Mouse (Mus musculus): Measurements from ENCODE around the gene Prkcg. TPM values are rescaled to one million over a fixed set of nuclear protein-coding genes. Genes with fewer than 3 reads are reported as not detected.
A peak's percentile ranks its signal among the peaks of the same experiment; 100 is the strongest.
"Not testable (repeated sequence)": the region's sequence is repeated elsewhere in the genome, so short reads cannot be mapped to it uniquely, and the experiment has no call there.

Prkcg gene
- total RNA-seq (2021) = 100 to 1,000 TPM in 1 of 2 experiments, 10 to 100 TPM in 1; 88.7 to 100 TPM

DNA sequence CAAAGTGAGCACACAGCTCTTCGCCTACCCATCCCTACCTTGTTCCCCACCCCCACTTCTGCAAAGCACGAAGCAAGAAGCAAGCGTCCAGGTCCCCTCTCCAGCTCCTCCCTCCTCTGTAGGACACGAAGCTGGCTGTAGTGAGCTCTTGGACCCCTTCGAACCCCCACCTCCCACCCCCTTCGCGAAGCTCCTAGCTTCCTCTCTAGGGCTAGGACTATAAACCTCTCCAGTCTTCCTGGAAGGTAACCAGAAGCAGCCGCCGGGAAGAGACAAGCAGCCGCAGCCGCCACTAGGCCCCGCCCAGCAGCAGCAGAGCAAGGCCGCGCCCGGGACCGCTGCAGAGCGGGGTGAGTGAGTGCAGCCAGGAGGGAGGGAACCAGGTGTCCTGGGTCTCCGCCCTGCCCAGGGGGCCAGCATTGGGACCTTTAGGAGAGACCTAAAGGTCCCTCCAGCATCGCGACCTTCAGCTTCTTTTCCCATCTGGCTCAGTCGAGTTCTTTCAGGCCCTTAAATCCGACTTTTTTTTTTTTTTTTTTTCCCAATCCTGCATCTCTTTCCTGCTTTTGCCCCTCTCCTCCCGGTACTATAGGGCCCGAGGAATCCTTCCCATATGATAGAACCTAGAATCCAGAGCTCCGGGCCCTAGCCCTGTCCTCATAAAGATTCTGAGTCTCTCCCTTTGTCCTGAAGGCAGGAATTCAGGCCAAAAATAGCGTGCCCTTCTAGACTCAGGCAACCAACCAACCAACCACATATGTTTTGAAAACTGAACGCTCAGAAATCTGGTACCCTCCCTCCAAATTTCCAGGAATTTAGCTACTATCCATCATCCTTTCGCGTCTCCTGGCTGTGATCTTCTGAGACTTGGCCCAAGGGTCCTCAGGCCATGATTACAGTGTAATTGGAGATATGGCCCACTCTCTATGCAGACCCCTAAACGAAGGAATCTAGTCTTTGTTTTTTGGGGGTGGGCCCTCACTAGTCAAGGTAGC is at the start of gene Prkcg, which contains the start of gene Myadm:
TSS of gene Prkcg (plus strand) at position 204 of the 995 bp plus-strand sequence.
TSS of gene Myadm (plus strand) at position 105 of the 995 bp plus-strand sequence.
- intact Hi-C loops (cut with DNase I) = no loop called here
- DNase-seq = peak; percentile 76

DNA sequence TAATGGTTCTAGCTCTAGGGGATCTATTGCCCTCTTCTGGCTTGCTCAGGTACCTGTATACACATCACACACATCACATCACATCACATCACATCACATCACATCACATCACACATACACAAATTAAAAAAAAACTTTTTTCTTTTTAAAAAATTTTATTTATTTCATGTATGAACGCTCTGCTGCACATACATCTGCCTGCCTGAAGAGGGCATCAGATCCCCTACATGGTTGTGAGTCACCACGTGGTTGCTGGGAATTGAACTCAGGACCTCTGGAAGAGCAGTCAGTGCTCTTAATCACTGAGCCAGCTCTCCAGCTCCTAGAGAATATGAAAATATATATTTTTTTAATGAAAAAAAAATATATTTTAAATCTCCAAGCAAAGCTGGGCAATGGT is 49.8 kb upstream of the Prkcg start:
- DNase-seq = no peak
- intact Hi-C loops (cut with DNase I) = no loop called here

DNA sequence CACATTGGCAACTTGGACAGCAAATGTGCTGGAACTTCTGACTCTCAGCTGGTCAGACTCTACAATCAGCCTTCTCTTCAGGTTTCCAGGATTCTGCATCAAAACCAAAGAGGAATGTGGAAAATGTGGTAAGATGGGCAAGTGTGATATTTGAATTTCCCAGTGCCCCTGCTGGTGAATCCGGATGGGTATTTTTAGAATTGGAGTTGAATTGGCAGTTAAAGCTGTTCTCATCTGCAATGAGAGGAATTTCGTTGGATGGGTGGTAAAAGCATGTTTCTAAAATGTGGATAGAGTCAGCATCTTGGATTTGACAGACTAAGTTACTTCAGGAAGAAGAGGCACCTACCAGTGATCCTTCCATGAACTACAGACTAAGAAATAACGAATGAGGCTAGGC is 28.3 kb upstream of the Prkcg start:
- intact Hi-C loops (cut with DNase I) = no loop called here
- no peak for DNase-seq

DNA sequence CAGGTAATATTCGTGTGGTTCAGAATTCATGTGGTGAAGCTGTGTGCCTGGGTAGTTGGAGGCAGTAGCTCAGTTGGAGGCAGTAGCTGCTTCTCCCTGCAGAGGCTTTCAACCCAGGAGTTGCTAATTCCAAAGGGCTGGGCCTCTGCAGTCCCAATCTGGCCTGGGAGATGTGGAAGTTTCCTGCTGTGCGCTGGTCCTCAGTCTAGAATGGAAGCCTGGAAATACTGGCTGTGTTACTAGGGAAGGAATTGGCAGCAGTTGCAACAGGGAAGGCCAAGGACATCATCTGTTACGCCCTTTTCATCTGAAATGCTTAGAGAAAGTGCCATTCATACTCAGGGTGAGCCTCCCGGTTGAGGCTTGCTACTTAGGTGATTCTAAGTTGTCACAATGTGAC is 27.5 kb upstream of the Prkcg start:
- intact Hi-C loops (cut with DNase I) = no loop called here
- peak; percentile 5 for DNase-seq

DNA sequence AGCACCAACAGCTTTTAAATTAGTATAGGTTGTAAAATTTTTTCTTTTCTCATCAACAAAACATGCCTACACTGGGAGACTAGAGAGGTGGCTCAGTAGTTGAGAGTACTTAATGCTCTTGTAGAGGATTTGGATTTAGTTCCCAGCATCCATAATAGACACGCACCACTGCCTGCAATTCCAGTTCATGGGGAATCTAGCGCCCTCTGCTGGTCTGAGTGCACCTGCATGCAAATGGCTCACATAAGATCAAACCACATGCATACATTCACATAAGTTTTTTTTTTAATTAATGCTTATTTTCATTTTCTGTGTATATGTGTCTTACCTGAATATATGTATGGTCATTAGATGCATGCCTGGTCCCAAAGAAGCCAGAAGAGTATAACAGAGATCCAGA is 26.2 kb upstream of the Prkcg start:
- DNase-seq = peak; percentile 29
- intact Hi-C loops (cut with DNase I) = no loop called here

DNA sequence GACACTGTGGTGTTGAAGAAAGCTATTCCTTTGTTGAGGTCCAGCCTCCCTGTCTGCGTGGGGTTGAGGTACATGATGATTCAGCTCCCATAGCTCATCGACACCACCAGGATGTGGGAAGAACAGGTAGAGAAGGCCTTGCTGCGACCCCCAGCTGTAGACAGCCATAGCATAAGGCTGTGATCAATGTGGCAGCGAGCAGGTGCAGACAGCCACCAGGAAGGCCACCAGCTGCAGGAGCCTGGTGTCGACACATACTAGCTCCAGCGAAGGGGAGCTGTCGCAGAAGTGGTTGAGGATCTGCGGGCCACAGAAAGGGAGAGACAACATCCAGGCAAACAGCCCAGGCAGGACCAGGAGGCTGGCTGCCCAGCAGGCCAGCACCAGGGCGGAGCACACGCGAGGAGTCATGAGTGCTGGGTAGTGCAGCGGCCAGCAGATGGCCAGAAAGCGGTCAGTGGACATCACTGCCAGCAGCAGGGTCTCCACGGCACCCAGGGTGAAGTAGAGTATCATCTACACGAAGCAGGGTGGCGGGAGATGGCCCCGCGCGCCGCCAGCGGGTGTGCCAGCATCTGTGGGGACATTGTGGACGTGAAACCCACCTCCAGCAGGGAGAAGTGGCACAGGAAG is 24.5 kb upstream of the Prkcg start:
- intact Hi-C loops (cut with DNase I) = no loop called here
- no peak for DNase-seq

DNA sequence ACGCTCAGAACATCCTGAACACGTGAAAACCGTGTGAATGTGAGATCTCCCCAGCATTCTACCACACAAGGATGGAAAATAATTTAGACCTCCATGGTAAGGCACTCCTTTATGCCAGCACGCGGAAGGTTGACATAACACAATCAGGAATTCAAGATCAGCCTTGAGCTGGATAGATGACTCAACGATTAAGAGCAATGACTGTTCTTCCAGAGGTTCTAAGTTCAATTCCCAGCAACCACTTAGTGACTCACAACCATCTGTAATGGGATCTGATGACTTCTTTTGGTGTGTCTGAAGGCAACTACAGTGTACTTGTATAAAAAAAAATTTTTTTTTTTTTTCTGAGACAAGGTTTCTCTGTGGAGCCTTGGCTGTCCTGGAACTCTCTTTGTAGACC is 23.7 kb upstream of the Prkcg start:
- intact Hi-C loops (cut with DNase I) = no loop called here
- DNase-seq = no peak

DNA sequence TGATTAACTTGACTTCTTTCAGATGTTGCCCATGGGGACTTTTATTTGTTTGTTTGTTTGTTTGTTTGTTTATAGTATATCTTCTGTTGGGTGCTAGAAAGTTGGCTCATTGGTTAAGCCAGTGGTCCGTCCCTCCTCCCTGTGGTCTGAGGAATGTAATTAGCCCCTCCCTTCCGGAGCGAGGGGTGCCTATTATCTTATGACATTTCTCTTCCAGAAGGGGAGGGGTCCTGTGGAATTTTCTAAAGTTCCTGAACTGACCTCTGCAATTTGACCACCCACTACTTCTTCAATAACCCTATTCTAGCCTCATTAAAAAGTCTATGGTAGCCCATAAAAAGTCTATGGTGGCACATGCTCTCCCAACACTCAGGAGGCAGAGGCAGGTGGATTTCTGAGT is 21.7 kb upstream of the Prkcg start:
- intact Hi-C loops (cut with DNase I) = no loop called here
- DNase-seq = no peak

DNA sequence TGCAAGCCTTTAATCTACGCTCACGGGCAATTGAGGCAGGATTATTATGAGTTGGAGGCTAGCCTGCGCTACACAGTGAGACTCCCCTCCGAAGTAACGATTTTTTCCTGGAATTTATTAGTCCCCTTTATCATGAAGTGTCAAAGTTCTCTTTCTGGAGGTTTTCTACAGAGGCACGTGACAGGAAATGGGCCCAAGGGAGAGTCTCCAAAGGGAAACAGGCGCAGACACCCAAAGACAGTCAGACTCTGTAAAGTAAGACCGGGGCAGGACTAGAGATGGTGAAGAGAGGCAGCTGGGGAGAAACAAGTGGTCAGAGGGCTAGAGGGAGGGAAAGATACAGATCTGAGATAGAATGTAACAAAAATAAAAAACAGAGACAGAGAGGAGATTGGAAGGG is 21.1 kb upstream of the Prkcg start:
- no peak for DNase-seq
- intact Hi-C loops (cut with DNase I) = no loop called here

DNA sequence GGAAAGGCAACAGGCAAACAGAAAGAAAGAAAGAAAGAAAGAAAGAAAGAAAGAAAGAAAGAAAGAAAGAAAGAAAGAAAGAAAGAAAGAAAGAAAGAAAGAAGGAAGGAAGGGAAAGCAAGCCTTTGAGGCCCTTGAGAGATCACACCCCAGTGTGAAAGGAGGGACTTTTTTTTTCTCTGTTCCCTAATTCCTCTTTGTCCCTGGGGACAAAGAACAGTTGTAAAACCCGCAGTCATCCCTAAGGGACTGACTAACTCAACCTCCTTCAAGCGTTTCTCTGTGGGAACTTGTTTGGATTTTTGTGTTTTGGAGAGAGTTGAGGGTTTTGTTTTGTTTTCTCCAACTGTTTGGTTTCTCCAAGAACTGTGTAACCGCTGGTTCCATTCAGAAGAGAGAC is 20.7 kb upstream of the Prkcg start:
- DNase-seq = no peak
- intact Hi-C loops (cut with DNase I) = no loop called here

DNA sequence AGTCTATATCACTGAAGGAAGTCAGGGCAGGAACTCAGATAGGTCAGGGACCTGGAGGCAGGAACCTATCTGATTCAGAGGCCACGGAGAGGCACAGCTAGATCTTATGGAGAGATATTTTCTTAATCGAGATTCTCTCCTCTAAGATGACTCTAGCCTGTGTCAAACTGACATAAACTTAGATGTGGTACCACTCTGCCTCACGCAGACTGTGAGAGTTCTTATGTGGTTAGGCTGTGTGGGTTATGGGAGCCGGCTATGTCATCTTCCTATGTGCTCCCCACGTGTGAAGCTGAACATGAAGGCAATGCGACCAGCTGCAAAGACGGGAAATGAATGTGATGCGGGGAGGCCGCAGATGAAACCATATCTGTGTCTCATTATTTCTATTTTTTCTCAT is 16.8 kb upstream of the Prkcg start:
- DNase-seq = no peak
- intact Hi-C loops (cut with DNase I) = no loop called here

DNA sequence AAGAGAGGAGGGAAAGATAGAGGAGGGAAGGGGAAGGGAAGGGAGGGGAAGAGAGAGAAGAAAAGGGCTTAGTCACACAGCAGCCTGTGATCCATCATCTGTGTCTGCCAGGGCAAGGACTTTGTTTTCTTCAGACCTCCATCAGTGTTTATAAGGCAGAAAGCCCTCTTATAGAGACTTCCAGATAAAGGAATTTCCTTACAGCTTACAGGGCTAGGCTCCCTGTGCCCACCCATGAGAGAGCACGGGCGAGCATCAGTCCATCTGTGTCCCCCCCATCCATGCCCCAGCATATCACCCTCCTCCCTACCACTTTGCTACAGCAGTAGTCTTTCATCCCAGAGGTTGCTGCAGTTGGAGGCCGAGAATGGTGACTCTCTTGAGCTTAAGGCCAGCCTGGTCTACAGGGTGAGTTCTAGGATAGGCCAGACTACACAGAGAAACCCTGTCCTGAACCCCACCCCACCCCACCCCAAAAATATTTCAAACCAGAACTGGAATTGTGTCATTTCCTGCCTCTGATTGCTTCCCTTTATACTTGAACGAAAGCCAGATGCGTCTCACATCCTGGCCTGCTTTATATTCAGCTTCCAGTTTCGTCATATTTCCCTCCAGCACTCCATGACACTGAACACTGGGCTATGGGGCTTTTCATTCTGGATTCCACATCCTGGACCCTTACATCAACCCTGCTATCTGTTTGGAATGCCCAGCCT is 13.4 kb upstream of the Prkcg start:
- DNase-seq = no peak

DNA sequence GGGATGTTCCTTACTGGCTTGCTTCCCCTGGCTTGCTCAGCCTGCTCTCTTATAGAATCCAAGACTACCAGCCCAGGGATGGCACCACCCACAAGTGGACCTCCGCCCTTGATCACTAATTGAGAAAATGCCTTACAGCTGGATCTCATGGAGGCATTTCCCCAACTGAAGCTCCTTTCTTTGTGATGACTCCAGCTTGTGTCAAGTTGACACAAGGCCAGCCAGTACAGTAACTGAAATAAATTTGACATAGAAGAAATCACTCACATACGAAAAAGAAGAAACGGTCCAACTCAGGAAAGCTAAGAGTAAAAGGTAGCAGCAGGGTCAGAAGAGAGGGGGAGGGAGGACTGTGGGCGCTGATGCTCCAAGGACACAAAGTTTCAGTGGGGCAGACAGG is 12.2 kb upstream of the Prkcg start:
- intact Hi-C loops (cut with DNase I); DNase-seq: not testable (repeated sequence)

More for the DNA sequence above, 13.4 kb upstream of the Prkcg start:
- intact Hi-C loops (cut with DNase I) = no loop called here

DNA sequence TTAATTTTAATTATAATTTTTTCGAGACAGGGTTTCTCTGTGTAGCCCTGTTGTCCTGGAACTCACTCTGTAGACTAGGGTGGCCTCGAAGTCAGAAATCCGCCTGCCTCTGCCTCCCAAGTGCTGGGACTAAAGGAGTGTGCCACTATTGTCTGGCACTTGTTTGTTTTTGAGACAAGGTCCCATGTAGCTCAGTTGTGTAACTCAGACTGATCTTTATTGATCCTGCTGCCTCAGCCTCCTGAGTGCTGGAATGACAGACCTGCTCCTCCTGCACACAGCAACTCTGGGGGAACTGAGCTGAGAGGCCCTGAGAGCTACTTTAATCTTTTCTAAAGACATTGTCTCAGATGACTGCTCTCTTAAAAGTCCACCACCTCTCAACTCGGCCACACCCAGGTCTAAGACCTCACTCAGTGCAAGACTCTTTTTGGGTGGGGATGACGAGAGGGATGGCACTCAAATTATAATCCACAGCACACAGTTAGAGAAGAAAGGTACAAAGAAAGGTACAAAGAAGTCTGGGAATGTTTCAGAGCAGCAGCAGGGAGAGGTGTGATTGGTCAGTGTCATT is 8.8 kb upstream of the Prkcg start:
- DNase-seq = no peak
- intact Hi-C loops (cut with DNase I) = no loop called here

DNA sequence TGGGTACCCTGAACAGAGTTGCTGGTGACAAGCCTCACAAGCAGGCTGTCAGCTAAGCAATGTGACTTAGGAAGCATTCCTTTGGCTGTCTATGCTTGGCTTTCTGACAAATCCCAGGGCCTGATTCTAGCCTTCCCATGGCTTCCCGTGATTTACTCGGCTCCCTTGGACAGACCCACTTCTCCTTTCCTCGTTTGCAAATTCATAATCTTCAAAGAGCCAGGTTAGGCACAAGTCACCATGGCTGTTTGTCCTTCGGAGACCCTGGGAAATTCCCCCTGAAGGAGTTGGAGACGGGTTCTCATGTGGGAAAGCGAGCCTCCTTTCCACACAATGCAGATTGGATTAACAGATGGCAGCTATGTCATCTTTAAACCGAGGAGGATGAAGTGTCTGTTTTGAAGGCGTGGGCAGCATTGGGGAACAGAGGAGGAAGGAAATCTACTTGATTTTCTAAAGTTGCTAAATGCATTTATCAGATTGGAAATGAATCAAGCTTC is 8.3 kb upstream of the Prkcg start:
- no peak for DNase-seq
- intact Hi-C loops (cut with DNase I) = no loop called here

DNA sequence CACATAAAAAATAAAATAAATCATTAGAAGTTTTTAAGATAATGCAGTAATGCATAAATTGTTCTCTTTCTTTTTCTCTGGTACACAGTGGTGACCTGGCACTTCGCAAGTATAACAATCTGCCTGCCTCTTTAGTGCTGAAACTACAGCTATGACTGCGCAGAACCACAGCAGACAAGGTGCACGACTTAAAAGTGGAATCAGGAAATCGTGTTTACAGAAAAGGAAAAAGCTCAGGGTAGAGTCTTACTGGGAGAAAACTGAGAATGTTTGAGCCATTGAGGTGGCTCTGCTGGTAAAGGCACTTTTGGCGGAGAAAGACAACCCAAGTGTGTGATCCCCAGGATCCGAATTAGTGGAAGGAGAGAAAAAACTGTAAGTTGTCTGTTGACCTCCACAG is 7.2 kb upstream of the Prkcg start:
- no peak for DNase-seq
- intact Hi-C loops (cut with DNase I) = no loop called here

DNA sequence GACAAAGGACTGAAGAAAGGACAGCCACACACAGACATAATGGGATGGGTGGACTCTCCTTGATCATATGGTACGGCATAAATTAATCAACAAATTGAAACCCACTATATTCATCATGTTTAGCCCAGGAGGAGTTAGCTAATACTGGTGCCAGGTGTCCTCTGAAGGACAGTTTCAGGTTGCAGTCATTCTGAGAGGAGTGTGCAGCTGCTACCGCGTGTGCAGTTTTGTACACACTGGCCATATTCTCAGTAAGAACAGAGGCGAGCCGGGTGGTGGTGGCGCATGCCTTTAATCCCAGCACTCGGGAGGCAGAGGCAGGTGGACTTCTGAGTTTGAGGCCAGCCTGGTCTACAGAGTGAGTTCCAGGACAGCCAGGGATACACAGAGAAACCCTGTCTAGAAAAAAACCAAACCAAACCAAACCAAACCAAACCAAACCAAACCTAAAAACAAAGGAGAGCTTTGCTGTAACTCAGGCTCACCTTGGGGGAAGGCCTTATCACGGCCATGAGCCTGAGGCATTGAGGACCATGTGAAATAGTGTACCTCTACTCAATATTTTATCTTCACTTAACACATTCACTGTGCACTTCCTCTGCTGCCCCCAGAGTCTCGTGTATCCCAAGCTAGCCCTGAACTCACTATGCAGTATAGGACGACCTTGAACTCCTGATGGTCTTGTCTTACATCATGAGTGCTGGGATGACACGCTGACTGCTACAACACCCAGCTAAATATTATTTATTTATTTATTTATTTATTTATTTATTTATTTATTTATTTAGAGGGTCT is 5.7 kb upstream of the Prkcg start:
- intact Hi-C loops (cut with DNase I) = no loop called here
- no peak for DNase-seq

DNA sequence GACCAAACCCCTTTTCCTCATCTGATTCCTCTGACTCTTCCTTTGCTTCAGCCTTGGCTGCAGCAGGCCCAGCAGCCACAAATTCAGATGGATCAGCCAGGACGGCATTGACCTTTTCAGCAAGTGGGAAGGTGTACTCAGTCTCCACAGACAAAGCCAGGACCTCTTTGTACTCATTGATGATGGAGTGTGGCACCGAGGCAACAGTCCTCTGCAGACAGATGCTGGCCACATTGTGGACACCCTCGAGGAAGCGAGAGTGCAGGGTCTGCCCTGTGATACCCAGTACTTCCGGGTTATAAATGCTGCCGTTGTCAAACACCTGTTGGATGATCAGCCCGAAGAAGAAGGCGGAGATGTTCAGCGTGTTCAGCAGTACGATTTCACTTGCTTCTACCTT is 4.4 kb upstream of the Prkcg start:
- DNase-seq = no peak
- intact Hi-C loops (cut with DNase I) = no loop called here

DNA sequence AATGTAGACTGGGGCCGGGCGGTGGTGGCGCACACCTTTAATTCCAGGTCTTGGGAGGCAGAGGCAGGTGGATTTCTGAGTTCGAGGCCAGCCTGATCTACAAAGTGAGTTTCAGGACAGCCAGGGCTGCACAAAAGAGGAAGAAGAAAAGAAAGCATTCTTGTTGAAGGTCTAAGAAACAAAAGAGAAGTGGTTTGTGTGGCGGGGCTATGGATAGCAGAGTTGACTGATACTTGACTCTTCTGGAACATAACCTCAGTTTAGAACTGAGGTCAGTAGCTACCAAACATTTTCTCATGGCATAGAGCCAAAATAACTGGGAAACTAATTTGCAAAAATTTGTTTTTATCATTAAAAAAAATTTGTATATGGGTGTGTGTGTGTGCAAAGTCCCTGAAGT is 2.9 kb upstream of the Prkcg start:
- no peak for DNase-seq
- intact Hi-C loops (cut with DNase I) = no loop called here

DNA sequence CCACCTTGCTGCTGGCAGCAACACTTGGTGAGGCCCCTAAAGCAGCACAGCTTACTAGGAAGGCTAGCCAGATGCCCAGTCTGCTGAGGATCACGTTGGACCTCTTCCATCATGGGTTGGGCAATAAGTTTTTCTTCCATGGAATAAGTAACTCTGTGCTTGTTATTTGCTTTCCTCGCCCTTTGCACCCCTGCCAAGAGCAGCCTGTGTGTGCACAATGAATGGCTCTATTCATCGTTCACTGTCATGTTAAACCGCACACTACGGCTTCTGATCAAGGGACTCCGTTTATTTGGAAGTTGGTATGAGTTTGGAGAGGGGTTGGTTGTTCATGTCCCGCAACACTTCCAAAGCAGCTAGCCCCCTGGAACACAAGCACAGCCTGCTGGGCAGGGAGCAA is 1.8 kb upstream of the Prkcg start:
- intact Hi-C loops (cut with DNase I) = no loop called here
- DNase-seq = peak; percentile 23
